Mouse (Mus musculus) ES-E14 (cell line): ENCODE measurements around the gene App.

Experiments
- HCFC1 ChIP-seq: IDR thresholded peaks from 2 replicates; pipeline ENCODE4 v1.6.1; 2012; ENCODE audit warnings: low read length, inconsistent platforms, borderline replicate concordance; ENCODE audit not compliant: insufficient read depth
- ZC3H11A ChIP-seq: IDR thresholded peaks from 2 replicates; pipeline ENCODE4 v1.6.1; 2012; ENCODE audit warnings: low read depth, mild to moderate bottlenecking, inconsistent platforms, low read length, borderline replicate concordance
- ZNF384 ChIP-seq: IDR thresholded peaks from 2 replicates; pipeline ENCODE4 v1.6.1; 2012; ENCODE audit warnings: low read depth, low read length, inconsistent platforms

DNA sequence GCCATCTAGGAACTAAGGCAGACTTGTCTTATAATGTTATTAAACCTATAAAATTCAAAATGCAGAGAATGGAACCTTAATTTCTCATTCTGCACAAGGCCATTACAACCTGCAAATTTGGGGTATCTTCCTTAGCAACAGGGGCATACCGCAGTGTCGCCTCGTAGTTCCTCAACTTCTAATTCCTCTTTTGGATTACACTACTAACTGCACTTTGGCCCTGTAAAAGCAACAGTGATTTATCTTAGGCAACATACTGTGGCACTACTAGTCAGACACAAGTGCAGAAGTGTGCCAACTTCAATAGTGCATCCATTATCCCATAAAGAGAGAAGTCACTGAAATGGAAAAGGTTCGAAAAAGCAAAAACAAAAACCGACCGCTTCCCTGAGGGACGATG, 74.5 kb downstream of the App start:
- TF ChIP-seq ZNF384 (no peak), HCFC1 (no peak), ZC3H11A (no peak)
